Mouse (Mus musculus) neutrophil, adult 5-6 weeks (primary cell): ENCODE data around the gene Clstn1. TPM values are rescaled to one million over a fixed set of nuclear protein-coding genes. Genes with fewer than 3 reads are reported as not detected.
A peak's percentile ranks its signal among the peaks of the same experiment; 100 is the strongest.

ENCODE experiments used
- ATAC-seq: fragments of 151-379, 151-347 bp; 2 replicates; pipeline ENCODE4 v1.8.0; 2017; ENCODE audit warnings: mild to moderate bottlenecking, moderate TSS enrichment; ENCODE audit not compliant: insufficient number of reproducible peaks, poor library complexity, low FRiP score, severe bottlenecking; ENCODE audit errors: extremely low read depth
- total RNA-seq: library from RNA; stranded (forward); fragments of 200-1000 nt; gene quantifications from 2 replicates; pipeline ENCODE4 v1.2.3, GENCODE M21; 2017

Gene Clstn1
- 0.47 and 0.49 TPM in 2 replicates for total RNA-seq

GRCm38 (mm10) chr4:149586044-149586782 is at the start of gene Clstn1:
Gene Clstn1 (plus strand): TSS chr4:149586468.
- ATAC-seq = no peak

DNA sequence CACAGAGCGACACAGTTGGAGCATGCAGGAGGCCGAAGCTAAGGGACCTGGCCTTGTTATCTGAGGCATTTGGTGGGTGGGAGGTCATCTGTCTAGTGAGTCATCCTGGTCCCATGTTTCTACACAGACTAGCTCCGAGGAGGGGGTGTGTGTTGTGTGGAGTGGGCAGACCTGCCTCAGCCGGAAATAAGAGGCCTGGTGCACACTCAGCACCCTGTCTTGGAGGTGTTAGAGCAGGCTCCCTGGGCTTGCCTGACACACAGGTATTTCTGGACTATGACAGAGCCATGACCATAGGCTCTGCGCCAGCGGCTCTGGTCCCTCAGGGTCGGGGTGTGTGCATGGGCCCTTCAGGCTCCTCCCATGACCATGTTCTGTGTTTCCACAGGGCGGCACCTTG is 46.8 kb upstream of the Clstn1 start:
- ATAC-seq = no peak

DNA sequence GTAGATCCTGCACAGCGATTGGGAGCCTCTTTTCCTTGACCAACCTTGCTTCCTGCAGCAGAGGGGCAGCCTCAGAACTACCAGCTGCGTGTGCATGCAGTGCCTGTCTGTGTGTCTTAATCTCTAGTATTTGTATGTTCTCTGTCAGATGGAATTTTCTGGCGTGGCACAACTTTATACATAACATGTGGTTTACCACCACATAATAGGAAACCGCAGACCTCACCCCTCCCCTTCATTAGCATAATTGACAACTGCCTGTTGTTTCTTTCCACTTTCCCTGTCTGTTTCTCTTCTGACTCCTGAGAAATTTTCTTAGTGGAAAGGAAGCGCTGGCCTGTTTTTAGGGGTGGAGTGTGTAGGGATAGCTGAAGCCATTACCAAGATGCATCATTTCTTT is 44.3 kb upstream of the Clstn1 start:
- ATAC-seq = no peak

DNA sequence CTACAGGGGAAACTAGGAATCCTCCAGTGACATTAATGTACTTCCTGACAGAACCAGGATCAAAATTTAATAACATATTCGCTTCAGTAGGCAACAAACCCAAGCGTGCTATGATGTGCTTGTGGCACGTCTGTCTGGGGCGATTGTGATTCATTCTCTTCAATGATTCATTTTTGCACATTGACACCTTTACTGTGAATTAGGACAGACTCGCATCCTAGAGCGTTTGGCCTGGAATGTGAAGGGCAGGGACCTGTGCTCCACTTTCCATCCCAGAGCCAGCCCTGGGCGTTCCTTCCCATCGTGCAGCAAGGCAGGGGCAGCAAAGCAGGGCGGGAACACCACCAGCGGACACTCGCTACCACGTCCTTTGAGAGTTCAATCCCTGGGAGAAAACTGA is 43.8 kb upstream of the Clstn1 start:
- no peak for ATAC-seq

GRCm38 (mm10) chr4:149542927-149543553 is 43.2 kb upstream of the Clstn1 start:
- ATAC-seq = peak; percentile 48

DNA sequence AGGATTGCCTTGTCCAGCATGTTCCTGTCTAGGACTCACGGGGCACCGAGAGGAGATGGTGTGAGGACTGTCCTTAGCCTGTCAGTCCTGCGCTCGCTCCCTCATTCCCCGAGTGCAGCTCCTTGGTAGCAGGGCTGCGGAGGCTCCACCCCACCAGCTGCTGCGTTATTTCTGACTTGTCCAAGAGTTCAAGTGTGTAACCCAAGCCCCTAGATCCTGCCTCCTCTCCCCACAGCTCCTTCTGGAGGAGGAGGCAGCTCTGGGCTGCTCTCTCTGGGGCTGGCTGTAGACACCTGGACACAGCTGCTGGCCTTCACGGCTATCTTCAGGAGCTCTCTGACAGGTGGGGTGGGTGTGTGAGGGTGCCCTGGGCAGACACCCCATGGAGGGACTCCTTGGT is 41.4 kb upstream of the Clstn1 start:
- no peak for ATAC-seq

GRCm38 (mm10) chr4:149546797-149547444 is 39.3 kb upstream of the Clstn1 start:
- ATAC-seq = no peak

DNA sequence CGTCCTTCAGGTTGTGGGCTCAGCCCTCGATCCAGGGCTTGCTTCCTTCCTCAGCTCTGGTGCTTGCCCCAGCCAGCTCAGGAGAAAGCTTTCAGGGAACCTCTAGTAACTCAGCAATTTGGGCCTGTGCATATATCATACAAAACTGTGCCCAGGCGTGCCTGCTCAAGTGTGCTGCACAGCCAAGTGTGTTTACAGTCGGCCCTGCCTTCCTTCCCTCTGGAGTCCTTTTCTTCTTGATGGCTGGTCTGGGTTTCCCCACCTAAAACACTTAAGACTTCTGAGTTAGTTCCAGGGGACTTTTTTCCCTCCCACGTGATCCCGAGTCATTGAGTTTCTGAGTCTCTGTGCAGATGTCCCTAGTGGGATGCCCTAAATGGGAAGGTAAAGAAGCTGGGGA is 38.7 kb upstream of the Clstn1 start:
- no peak for ATAC-seq

DNA sequence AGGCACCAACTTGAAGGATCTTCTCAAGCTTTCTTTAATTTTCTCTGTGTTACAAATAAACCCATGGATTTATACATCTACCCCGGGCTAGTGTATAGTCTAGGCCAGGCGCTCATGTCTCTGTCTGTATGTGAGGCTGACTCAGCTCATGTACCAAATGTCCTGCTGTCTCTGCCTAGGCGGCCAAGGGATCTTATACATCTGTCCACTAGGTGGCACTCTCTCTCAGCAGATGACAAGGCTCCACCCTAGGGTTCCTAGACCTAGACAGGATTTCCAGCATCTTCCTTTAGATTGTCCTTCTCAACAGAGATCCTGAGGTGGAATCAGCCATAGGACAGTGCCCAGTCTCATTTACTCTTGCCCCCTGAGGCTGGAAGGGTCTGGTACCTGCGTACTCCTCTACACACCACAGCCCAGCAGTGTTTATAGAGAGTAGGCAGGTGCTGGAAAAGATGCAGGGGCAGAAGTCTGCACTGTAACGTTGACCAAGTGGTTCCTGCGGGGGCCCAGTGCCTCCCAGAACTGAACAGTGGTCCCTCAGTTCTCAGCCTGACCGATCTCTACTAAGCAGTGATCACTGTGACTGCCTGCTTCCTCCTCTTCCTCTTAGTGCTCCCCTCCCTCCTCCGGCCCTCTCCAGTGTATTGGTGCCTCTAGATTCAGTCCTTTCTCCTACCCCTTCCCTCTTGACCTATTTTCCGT is 36.9 kb upstream of the Clstn1 start:
- peak; percentile 46 for ATAC-seq

- ATAC-seq = no peak
Measured at GRCm38 (mm10) chr4:149550866-149551265, 35.4 kb upstream of the Clstn1 start.

- no peak for ATAC-seq
Measured at GRCm38 (mm10) chr4:149551696-149552095, 34.6 kb upstream of the Clstn1 start.

DNA sequence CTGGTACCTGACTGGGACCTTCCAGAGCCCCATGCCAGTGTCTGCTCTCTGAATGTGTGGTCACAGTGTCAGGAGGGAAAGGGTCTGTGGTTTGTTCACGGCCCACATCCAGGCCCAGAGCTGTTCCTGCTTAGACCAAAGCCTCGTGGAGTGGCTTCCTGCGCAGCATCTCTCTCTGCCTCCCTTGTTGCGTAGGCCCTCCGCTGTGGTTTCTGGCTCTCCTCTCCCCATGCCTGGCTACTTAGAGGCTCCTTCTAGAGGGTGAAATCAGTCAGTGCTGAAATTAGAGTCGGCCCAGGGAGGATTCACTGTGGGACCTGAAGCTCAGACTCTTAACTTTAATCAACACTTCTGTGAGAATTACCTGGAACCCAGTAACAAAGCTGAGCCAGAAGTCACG is 32.4 kb upstream of the Clstn1 start:
- no peak for ATAC-seq

DNA sequence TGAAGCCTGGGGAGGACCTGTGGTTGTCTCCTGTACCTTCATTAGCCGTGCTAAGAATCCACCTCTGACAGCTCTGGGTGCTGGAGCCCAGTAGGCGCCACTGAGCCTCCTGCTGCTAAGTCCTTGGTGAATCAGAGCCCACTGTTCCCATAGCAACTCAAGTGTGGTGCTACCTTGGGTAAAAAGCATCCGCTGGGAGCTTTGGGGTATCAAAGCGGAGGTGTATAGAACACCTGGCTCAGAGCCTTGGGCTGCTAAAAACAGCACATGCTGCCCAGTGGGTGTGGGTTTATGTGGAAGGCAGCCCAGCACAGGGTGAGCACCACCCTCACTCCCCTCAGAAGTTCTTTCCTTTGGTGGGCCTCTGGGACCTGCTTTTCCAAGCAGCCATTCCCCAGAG is 30.2 kb upstream of the Clstn1 start:
- no peak for ATAC-seq

DNA sequence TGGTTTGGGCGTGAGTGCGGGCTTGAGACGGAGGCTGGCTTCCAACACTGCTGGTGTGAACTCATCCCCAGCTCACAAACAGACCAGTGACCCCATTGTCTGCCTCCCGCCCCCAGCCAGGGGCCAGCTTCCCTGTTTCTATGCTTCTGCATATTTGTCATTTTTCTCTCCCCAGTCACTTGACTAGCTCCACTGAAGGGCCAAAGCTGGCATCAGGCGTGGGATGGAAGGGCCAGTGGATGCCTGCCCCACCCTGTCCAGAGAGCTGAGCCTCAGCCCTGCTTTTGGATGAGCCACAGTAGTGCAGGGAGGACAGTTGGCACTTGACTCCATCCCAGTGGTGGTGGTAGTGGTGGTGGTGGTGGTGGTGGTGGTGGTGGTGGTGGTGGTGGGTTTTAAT is 28.4 kb upstream of the Clstn1 start:
- ATAC-seq = no peak

- ATAC-seq = no peak
Measured at GRCm38 (mm10) chr4:149558389-149558788, 27.9 kb upstream of the Clstn1 start.

- no peak for ATAC-seq
Measured at GRCm38 (mm10) chr4:149561392-149561791, 24.9 kb upstream of the Clstn1 start.

- ATAC-seq = no peak
Measured at GRCm38 (mm10) chr4:149561986-149562904, 24.0 kb upstream of the Clstn1 start.

GRCm38 (mm10) chr4:149562905-149563347 is 23.3 kb upstream of the Clstn1 start:
- ATAC-seq = no peak

GRCm38 (mm10) chr4:149563941-149564361 is 22.3 kb upstream of the Clstn1 start:
- no peak for ATAC-seq
